Mouse (Mus musculus) right cerebral cortex, adult 2 months (tissue): ENCODE results near the gene Rassf1.

Experiments
- DNase-seq, 2 experiments: peaks; one replicate each; pipeline ENCODE4 v3.0.0; 2021 to 2022; ENCODE audit warnings: low spot score in 2 of 2

The Rassf1 gene

GRCm38 (mm10) chr9:107551117-107551889 lies at the start of gene Rassf1:
Gene Rassf1, plus strand, starts transcription at chr9:107551555.
- no peak for DNase-seq

- no peak for DNase-seq
Observed at GRCm38 (mm10) chr9:107502131-107502846, 49.1 kb upstream of the Rassf1 start.

- DNase-seq, result no peak
Observed at GRCm38 (mm10) chr9:107504662-107505537, 46.5 kb upstream of the Rassf1 start.

- peak; percentile 69 to 72 for DNase-seq
Observed at GRCm38 (mm10) chr9:107508266-107508665, 43.1 kb upstream of the Rassf1 start.

DNA sequence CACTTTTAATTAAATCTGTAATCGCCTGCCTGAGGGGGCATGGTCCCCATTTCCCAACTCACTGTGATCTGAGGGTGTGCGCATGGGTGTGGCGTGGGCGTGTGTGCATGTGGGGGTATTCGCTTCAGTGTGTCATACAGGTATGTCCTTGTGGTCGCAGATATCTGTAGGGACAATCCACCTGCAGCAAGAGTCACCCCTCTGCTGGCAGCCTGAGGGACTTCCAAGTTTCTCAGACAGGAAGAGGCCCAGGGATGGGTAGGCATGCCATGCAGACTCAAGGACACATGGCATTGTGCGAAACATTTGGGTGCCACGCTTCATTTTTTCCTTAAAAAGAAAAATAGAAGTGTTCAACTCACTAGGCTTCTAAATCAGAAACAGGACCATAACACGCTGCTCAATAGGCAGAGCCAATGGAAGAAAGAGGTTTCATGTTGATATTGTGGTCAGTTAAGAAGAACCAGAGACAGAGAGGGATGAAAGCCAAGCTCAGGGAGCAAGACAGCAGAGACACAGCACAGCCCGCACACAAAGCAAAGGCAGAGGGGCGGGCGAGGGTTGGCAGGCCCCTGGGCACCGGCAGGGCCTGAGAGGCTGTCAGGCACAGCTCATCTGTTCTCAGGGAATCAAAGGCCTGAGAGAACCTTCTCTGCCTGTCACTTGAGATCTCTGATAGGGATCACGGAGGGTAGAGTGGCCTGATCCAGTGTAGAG lies 40.8 kb upstream of the Rassf1 start:
- DNase-seq, result no peak

GRCm38 (mm10) chr9:107511436-107511835 lies 39.9 kb upstream of the Rassf1 start:
- no peak for DNase-seq

DNA sequence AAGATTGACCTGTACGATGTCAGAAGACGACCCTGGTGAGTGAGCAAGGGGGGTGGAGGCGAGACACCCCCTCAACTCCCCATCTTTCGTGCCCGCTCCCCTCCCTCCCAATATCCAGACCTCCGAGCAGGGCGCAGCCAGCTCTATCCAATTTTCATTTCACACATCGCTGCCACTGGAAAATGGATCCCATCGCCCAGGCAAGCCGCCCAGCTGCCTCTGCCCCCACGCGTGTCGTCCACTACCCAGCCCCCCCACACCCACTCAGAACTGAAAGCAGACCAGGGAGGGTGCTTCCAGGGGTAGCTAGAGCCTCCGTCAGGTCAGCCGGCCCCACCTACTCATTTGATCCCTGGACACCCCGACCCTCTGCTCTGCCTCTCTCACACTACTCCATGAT lies 39.0 kb upstream of the Rassf1 start:
- DNase-seq, result no peak

GRCm38 (mm10) chr9:107514303-107514955 lies 36.9 kb upstream of the Rassf1 start:
- peak; percentile 88 to 94 for DNase-seq

DNA sequence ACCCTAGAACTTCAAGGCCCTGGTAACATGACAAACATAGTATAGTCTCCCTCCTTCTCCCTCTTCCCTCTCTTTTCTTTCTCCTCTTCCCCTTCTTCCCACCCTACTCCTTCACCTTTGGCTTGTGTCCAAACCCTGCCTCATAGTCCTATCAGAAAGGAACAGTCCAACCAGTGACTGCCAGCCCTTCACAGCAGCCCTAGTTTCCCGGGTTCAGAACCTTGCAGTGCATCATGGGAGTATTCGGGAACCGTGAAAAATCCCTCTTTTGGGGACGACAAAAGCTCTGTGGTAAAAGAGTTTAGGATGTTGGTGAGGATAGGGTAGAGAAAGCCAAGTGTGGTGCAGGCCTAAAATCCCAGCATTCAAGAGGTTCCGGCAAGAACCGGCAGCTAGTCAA lies 31.0 kb upstream of the Rassf1 start:
- no peak for DNase-seq

- no peak for DNase-seq
Observed at GRCm38 (mm10) chr9:107521190-107521589, 30.2 kb upstream of the Rassf1 start.

- no peak for DNase-seq
Observed at GRCm38 (mm10) chr9:107521711-107522399, 29.5 kb upstream of the Rassf1 start.

- DNase-seq, result no peak
Observed at GRCm38 (mm10) chr9:107522400-107522711, 29.0 kb upstream of the Rassf1 start.

- peak; percentile 74 to 77 for DNase-seq
Observed at GRCm38 (mm10) chr9:107526198-107527026, 24.9 kb upstream of the Rassf1 start.

- peak; percentile 92 to 94 for DNase-seq
Observed at GRCm38 (mm10) chr9:107533791-107534407, 17.5 kb upstream of the Rassf1 start, which contains the start of gene Tmem115. Gene Tmem115, plus strand, starts transcription at chr9:107533945.

GRCm38 (mm10) chr9:107534408-107535202 lies 16.8 kb upstream of the Rassf1 start:
- no peak for DNase-seq

DNA sequence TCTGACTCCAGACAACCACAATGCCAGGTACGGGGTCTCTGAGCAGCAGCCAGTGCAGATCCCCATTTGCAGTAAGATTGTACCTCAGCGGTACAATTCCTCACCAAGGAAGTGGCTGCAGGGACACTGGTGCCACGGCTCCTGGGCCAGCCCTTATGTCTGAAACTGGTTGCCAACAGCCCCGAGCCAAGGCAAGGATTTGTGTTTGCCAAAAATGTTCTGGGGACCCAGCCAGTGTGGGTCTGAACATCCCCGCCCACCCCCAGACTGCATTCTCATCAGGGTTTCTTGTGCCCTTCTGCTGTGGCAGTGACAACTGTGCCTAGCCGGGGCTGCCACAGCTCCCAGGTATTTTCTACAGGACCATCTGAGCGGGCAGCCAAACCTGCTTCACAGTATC lies 13.1 kb upstream of the Rassf1 start:
- DNase-seq, result no peak

GRCm38 (mm10) chr9:107538711-107539110 lies 12.6 kb upstream of the Rassf1 start:
- DNase-seq, result no peak

DNA sequence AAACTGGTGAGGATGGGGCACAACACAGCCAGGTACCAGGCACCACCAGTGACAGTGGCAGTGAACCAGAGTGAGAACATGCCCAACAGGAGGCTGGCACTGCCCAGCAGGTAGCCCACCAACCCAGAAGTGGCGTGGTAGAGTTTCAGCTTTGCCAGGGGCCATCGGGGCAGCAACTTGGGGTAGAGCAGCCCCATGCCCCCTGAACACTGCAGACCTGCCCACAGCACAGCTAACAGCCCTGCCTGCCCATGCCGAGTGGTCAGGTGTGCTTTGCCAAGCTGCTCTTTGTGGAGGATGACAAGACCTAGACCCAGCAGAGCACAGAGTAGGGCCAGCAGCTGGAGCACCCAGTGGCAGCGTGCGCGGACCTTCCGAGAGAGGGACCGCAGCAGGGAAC lies 11.4 kb upstream of the Rassf1 start:
- DNase-seq, result no peak
